Mouse (Mus musculus) T-helper 17 cell (primary cell): ENCODE results near the gene L2hgdh.

Experiments
- in situ Hi-C, 2 experiments: fragments of 300-600 bp; cut with MboI, MseI; formaldehyde crosslinking; loops; 1 replicate in 1 of 2; 2 replicates in 1 of 2; pipeline ENCODE4 v1.15.1; 2025; ENCODE audit warnings: high pct_unique_total_duplicates in 2 of 2

L2hgdh gene

DNA sequence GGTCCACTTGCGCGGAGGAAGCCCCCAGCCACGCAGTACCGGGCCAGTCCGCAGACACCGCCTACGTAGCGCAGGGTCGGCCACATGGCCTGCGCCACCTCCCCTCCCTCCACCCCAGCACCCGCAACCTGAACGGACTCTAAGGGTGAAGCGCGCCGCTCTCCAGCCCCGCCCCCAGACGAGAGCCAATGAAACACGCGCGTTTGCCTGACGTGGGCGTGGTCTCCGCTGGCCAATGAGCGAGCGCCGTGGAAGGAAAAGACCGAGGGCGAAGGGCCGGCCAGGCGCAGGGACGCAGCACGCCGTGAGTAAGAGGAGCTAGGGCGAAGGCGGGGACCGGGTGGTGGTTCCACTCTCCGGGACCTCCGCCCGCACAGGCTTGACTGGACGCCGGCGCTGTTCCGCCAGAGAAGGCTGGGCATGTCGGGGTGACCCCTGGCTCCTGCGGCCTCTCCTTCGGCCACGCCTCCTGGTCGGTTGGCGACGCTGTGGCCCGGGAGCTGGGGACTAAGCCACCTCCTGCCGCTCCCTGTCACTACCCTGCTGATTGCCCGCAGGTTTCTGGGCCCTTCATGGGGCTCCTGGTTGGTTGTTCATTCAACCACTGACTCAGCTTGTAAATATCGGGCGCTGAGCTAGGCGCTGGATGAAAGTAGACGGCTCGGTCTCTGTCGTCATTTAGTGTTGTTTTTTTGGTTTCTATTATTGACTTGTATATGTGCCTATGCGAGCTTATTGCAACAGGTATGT is at the start of gene L2hgdh, which contains the start of gene Atp5s:
Gene L2hgdh (minus strand): TSS at position 163 of the 750 bp plus-strand sequence.
Gene Atp5s (plus strand): TSS at position 240 of the 750 bp plus-strand sequence.
- in situ Hi-C loops = no loop called here

GRCm38 (mm10) chr12:69768841-69769240 is 44.2 kb upstream of the L2hgdh start:
- in situ Hi-C loops = no loop called here

GRCm38 (mm10) chr12:69767476-69768258 is 43.0 kb upstream of the L2hgdh start:
- in situ Hi-C loops = no loop called here

- in situ Hi-C loops = no loop called here
Observed at GRCm38 (mm10) chr12:69766185-69766904, 41.7 kb upstream of the L2hgdh start.

DNA sequence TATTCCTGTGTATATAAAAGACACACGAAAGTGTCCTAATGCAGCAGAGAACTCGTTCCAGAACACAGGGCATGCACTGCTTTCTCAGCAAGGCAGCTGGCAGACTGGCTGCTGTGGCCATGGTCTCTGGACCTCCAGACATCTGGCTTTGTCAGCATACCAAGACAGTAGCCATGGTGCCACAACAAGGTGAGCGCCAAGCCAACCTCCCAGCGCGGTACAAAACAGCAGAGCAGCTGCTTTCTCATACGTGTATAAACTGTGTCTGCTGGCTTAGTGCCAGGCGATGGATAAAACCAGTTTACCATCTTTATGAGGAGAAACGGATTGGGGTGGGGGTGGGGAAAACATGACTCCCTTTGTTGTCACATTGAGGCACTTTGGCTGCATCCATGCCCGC is 40.9 kb upstream of the L2hgdh start:
- in situ Hi-C loops = no loop called here

DNA sequence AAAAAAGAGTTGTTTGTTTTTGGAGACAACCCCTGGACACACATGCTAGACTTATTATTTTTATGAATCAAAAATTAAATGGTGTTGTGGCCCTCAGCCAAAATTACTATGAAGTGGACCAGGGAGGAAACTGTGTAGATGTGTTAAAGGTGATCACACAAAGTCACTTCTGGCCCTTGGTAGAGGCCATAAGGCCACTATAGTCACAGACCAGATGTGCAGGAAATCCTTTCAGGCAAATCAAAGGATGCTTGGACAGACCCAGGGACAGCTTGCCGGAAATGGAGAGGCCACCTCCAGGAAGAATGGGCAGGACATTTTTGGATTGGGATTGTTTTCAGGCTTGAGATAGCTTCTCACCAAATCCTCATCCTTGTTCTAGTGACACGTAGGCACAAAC is 36.9 kb upstream of the L2hgdh start:
- in situ Hi-C loops = loop anchor here in 1 of 2 experiments (5.0 kb wide), 1 partner anchor 146 kb away; no protein-coding TSS in a partner anchor

DNA sequence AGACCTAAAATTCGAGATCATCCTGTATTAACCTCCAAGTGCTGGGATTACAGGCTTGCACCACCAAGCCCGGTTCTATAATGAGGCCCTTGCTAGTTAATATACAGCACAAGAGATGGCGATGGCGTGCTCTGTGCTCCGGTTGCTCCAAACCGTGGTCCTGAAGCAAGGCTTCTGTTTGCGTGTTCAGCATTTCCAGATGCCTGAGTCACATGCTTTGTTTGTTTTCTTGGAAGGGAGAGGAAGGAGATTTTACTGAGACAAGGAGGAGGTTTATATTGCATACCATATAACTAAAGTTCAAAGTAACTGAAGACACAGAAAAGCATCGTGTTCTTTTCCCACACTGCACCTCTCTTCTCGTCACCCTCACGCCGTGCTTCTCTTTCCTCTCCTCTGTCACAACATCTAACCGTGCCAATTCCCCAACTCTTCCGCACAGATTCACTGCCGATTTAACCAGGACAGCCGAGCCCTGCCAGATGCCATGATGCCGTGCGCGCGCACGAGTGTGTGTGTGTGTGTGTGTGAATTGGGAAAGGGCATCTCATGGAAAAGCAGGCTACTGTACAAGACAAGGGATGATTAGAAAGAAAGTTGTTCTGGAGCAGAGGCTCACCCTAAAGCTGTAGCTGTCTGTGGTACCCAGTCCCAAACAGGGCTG is 36.2 kb upstream of the L2hgdh start:
- in situ Hi-C loops = loop anchor here in 1 of 2 experiments (5.0 kb wide), 1 partner anchor 146 kb away; no protein-coding TSS in a partner anchor

GRCm38 (mm10) chr12:69760014-69760413 is 35.3 kb upstream of the L2hgdh start:
- in situ Hi-C loops = loop anchor here in 1 of 2 experiments (5.0 kb wide), 1 partner anchor 147 kb away; no protein-coding TSS in a partner anchor

DNA sequence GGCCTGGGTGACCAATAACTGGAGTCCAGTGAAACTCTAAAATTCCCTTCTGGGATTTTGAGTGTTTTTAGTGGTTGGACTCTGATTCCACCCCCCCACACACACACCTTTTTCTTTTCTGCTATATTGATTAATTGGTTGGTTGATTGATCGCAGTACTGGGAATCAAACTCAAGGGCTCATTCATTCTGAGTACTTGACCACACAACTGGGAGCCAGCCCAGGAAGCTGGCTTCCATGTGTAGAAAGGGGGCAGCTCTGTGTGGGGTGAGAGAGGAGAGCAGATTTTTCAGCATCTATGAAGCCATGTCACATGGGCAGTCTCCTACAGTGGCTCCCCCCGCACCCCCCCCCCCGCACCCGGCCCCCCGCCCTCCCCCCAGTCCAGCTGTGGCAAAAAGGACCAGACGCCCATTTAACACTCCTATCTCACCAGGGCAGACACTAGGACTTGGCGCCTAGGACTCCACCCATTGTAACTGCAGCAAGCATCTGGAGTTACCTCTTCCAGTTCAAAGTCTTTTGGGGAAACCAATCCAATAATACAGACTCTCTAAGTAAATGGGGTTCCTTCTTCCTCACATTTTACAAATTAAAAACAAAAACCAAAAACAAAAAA is 34.7 kb upstream of the L2hgdh start:
- in situ Hi-C loops = loop anchor here in 1 of 2 experiments (10.0 kb wide), 1 partner anchor 1185 kb away; no protein-coding TSS in a partner anchor

DNA sequence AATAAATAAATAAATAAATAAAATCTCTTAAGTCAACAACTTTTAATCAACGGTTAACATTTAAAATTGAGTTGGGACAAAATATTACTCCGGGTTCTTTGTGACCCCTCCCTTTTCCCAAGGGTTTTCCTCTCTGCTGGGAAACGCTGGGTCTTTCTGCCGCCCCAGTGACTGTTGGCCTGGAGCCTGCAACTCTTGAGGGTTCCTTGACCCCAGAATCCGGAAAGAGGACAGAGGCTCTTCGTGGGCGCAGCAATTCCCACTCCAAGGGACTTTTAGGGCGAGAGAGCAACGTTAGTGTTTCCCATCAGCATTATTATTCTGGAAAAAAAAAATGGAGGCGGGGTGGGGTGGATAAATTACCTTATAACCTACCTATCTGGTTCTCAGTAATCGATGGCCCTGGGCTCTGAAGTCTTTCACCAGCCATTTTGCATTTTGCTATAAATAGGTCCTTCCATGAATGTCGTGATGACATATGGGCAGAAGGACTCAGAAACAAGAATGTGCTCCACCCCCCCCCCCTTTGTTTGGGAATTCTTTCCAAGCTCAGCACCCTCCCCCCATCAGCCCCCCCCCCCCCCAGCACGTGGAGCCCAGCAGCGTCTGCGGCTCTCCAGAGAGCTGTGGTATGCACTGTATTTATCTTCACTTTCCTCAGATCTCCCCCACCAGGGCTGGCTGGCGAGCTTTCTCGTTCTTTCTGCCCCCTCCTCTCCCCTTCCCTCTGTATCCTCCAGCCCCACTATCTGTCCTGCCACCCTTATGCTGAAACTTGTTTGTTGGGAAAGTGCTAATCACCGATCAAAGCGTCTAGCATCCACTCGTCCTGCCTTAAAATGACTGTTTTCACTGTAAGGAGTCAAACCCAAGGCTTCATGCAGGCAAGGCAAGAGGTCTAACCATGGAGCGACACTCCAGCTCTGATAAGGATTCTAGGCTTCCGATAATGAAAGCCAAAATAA is 33.8 kb upstream of the L2hgdh start:
- in situ Hi-C loops = loop anchor here in 1 of 2 experiments (10.0 kb wide), 1 partner anchor 1184 kb away; no protein-coding TSS in a partner anchor

DNA sequence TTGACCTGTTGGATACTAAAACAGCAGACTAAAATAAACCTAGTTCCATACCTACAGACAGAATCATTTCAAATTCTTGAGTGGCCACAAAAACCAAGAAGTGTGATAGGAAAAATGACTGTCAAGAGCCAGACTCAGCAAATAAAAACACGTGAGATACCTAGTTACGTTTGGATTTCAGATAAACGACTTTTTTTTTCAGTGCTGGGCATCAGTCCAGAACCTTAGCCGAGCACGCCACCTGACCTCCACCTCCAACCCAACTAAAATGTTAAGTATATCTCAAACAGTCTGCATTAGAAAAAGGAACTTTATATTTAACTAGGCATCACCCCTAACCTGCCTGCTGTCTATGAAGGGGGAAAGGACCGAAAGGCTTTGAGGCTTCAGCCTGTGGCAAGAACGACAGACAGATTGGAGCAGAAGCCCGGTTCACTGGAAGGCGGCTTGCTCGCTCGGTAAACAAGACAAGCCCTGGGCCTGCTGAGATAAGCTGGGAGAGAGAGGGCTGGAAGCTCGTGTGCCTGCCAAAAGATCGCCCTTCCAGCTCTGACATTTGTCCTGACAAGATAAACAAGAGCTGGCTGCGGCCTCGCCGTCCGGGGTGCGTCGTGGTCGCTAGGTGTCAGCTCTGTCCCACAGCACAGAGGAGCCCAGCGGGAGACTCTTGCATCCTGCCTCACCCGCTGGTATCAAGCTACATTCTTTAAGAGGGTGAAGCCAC is 32.9 kb upstream of the L2hgdh start:
- in situ Hi-C loops = loop anchor here in 1 of 2 experiments (10.0 kb wide), 1 partner anchor 1183 kb away; no protein-coding TSS in a partner anchor

DNA sequence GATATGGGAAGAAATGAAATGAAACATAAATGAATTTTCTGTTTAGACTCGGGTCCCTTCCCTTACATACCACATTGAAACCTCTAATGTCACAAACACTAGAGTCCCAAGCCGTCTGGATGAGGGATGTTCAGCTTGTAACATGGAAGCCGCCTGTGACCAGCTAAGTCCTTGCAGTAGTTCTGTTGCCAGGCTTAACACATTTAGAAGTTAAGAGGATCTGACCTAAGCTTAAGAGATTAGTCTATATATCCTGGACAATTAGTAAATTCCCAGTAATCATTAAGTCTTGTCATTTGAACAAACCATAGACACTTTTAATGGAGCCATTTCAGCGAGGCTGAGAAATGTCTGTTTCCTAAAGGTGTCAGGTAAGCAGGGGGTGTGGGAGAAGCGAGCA is 31.3 kb upstream of the L2hgdh start:
- in situ Hi-C loops = loop anchor here in 1 of 2 experiments (10.0 kb wide), 1 partner anchor 1181 kb away; no protein-coding TSS in a partner anchor

GRCm38 (mm10) chr12:69753936-69754335 is 29.3 kb upstream of the L2hgdh start:
- in situ Hi-C loops = loop anchor here in 1 of 2 experiments (5.0 to 10.0 kb wide), 2 partner anchors 143 to 1179 kb away; no protein-coding TSS in a partner anchor

DNA sequence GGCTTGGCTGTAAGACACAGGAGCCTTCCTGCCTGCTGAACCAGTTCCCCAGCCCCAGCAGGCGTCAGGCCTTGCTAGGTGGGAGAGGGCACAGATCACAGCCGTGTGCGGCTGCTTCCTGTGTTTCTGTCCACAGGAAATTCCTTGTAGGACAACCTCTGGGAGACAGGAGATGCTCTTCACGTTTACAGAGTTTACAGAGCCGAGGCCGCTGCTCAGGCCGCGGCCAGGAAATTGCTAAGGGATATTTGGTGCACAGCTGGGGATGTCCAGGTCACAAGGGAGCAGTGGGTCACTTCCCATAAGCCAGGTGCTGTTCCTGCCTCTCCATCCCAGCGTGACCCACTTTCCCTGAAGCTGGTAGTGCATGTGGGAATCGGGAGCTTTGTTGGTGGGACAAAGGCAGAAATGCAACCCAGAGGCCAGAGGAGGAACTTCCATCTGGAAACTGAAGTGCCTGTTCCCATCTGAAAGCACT is 27.2 kb upstream of the L2hgdh start:
- in situ Hi-C loops = loop anchor here in 1 of 2 experiments (5.0 to 10.0 kb wide), 2 partner anchors 145 to 1177 kb away; no protein-coding TSS in a partner anchor

DNA sequence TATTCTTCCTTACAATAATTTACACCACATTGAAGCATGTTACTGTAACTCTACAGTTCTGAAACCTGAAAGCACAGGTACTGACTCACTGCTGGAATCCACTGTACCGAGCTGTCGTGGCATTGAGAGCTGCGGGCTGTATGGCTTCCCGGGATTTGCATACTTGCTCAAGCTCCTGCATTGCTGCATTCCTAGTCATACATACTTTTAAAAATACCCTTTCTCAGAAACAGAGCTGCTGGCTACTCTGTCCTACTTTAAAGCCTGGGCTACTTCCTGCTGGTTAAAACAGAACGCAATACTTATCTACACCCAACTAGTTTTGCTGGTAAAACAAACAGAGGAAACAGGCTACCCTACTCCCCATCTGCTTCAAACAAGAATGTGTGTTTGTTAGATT is 19.5 kb upstream of the L2hgdh start:
- in situ Hi-C loops = no loop called here

DNA sequence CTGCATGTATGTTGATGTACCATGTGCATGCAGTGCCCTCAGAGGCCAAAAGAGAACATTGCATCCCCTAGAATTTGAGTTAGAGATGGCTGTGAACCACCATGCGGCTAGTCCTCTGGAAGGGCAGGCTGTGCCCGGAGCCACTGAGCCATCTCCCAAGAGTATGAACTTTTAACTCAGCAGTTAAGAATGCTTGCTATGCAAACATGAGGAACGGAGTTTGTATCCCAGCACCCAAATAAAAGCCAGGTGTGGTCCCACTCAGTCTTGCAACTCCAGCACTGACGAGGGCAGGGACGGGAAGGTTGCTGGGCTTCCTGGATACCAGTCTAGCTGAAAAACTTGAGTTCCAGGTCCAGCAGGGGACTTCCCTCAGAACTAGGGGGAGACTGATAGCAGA is 17.3 kb upstream of the L2hgdh start:
- in situ Hi-C loops = no loop called here

GRCm38 (mm10) chr12:69733923-69734322 is 9.2 kb upstream of the L2hgdh start:
- in situ Hi-C loops = no loop called here

- in situ Hi-C loops = no loop called here
Observed at GRCm38 (mm10) chr12:69733518-69733917, 8.8 kb upstream of the L2hgdh start.
